Mouse (Mus musculus) stomach, embryonic 14.5 days (tissue): ENCODE measurements around the gene Kdr. TPM values are rescaled to one million over a fixed set of nuclear protein-coding genes. Genes with fewer than 3 reads are reported as not detected.
"Not testable (repeated sequence)": the region's sequence is repeated elsewhere in the genome, so short reads cannot be mapped to it uniquely, and the experiment has no call there.

Experiments
- ATAC-seq: fragments of 200-750 bp; cut with Nextera tagmentation; 2 replicates; pipeline ENCODE4 v1.8.0; 2017; ENCODE audit warnings: low read depth, moderate TSS enrichment; ENCODE audit not compliant: insufficient number of reproducible peaks, insufficient read depth, low FRiP score
- H3K27ac ChIP-seq: fragments of 300-500 bp; sonication (generic); 2 replicates; pipeline ENCODE4 v1.5.1; 2014; ENCODE audit warnings: mild to moderate bottlenecking, low read length, moderate library complexity, mixed read lengths
- H3K27me3 ChIP-seq: fragments of 300-500 bp; sonication (generic); 2 replicates; pipeline ENCODE4 v1.6.1; 2014; ENCODE audit warnings: low read length, control low read depth, mixed read lengths; ENCODE audit not compliant: control insufficient read depth, insufficient read depth
- H3K36me3 ChIP-seq: fragments of 300-500 bp; sonication (generic); 2 replicates; pipeline ENCODE4 v1.6.1; 2014; ENCODE audit warnings: mild to moderate bottlenecking, control low read depth, low read length, moderate library complexity, mixed read lengths; ENCODE audit not compliant: control insufficient read depth, insufficient read depth
- H3K4me1 ChIP-seq: fragments of 300-500 bp; sonication (generic); 2 replicates; pipeline ENCODE4 v1.6.1; 2014; ENCODE audit warnings: low read length, control low read depth, mixed read lengths; ENCODE audit not compliant: control insufficient read depth, insufficient read depth
- H3K4me2 ChIP-seq: fragments of 300-500 bp; sonication (generic); replicated peaks from 2 replicates; pipeline ENCODE4 v1.6.1; 2014; ENCODE audit warnings: low read depth, low read length, control low read depth
- H3K4me3 ChIP-seq: fragments of 300-500 bp; sonication (generic); 2 replicates; pipeline ENCODE4 v1.5.1; 2014; ENCODE audit warnings: low read depth, low read length, control low read depth
- H3K9ac ChIP-seq: fragments of 300-500 bp; sonication (generic); replicated peaks from 2 replicates; pipeline ENCODE4 v1.6.1; 2014; ENCODE audit warnings: low read depth, mild to moderate bottlenecking, control low read depth, low read length, moderate library complexity, mixed read lengths
- H3K9me3 ChIP-seq: fragments of 300-500 bp; sonication (generic); 2 replicates; pipeline ENCODE4 v1.6.1; 2016; ENCODE audit warnings: low read depth, low read length, control low read depth; ENCODE audit not compliant: control insufficient read depth
- WGBS: fragments of 180-500 bp; shearing (Covaris S2); extraction: QIAGEN DNeasy Blood & Tissue Kit; methylation state at CpG from one replicate; pipeline ENCODE4 v1.1.7; 2014; 5-methylcytosine and 5-hydroxymethylcytosine counted together
- polyA plus RNA-seq: library from polyadenylated mRNA; unstranded; fragments of >200 nt; fragmentation: Nextera tagmentation; extraction: Ambion mirVana; gene quantifications from 2 replicates; pipeline ENCODE4 v1.2.1, GENCODE M21; 2014

The Kdr gene
- polyA plus RNA-seq, 1 experiment from 2014 or later: 26.5 TPM

- Histone ChIP-seq H3K4me3 (no peak overlapping the region), H3K9me3 (no peaks in the 10 kb centered on the region), H3K4me2 (no peak overlapping the region), H3K9ac (no peak overlapping the region), H3K27ac (no peak overlapping the region), H3K4me1 (no peaks in the 10 kb centered on the region), H3K27me3 (no peaks in the 10 kb centered on the region), H3K36me3 (no peaks in the 10 kb centered on the region)
- no peak for ATAC-seq
- WGBS: 76% methylated on average over 6 of the region's 6 CpGs
These were observed 42.0 kb downstream of the Kdr start for GRCm38 (mm10) chr5:75936223-75936622.

- no peak overlapping the region for H3K27ac ChIP-seq
- H3K36me3 ChIP-seq: no peaks in the 10 kb centered on the region
- ATAC-seq: no peak
- 64% methylated on average over 8 of the region's 8 CpGs for WGBS
- no peak overlapping the region for H3K9ac ChIP-seq
- H3K9me3 ChIP-seq: no peaks in the 10 kb centered on the region
- H3K4me1 ChIP-seq: no peaks in the 10 kb centered on the region
- no peak overlapping the region for H3K4me3 ChIP-seq
- no peak overlapping the region for H3K4me2 ChIP-seq
- no peaks in the 10 kb centered on the region for H3K27me3 ChIP-seq
These were observed 43.0 kb downstream of the Kdr start for GRCm38 (mm10) chr5:75935225-75935624.

- Histone ChIP-seq H3K4me2 (no peak overlapping the region), H3K27ac (no peak overlapping the region), H3K4me3 (no peak overlapping the region), H3K9me3 (no peaks in the 10 kb centered on the region), H3K36me3 (no peaks in the 10 kb centered on the region), H3K27me3 (no peaks in the 10 kb centered on the region), H3K9ac (no peak overlapping the region), H3K4me1 (no peaks in the 10 kb centered on the region)
- WGBS: 76% methylated on average over 10 of the region's 10 CpGs
- no peak for ATAC-seq
These were observed 44.1 kb downstream of the Kdr start for GRCm38 (mm10) chr5:75934201-75934600.

- 79% methylated on average over 20 of the region's 20 CpGs for WGBS
- no peaks in the 10 kb centered on the region for H3K9me3 ChIP-seq
- no peak; the same call in 1 of the 2 replicates for ATAC-seq
- H3K4me3 ChIP-seq: no peak overlapping the region
- no peaks in the 10 kb centered on the region for H3K27me3 ChIP-seq
- H3K4me1 ChIP-seq: no peaks in the 10 kb centered on the region
- H3K9ac ChIP-seq: no peak overlapping the region
- no peaks in the 10 kb centered on the region for H3K36me3 ChIP-seq
- H3K4me2 ChIP-seq: no peak overlapping the region
- no peak overlapping the region for H3K27ac ChIP-seq
These were observed 44.7 kb downstream of the Kdr start for GRCm38 (mm10) chr5:75933521-75934044.

- H3K4me3 ChIP-seq, H3K27ac ChIP-seq, H3K4me1 ChIP-seq, H3K9ac ChIP-seq, H3K9me3 ChIP-seq, ATAC-seq, H3K36me3 ChIP-seq, H3K27me3 ChIP-seq, H3K4me2 ChIP-seq: not testable (repeated sequence)
- 83% methylated on average over 4 of the region's 4 CpGs for WGBS
These were observed 46.8 kb downstream of the Kdr start for GRCm38 (mm10) chr5:75931458-75931857.

- Histone ChIP-seq H3K9me3 (no peaks in the 10 kb centered on the region), H3K27me3 (no peaks in the 10 kb centered on the region), H3K27ac (no peak overlapping the region), H3K4me2 (no peak overlapping the region), H3K4me1 (no peaks in the 10 kb centered on the region), H3K36me3 (no peaks in the 10 kb centered on the region), H3K9ac (no peak overlapping the region), H3K4me3 (no peak overlapping the region)
- ATAC-seq: no peak
- 55% methylated on average over 7 of the region's 7 CpGs for WGBS
These were observed 48.3 kb downstream of the Kdr start for GRCm38 (mm10) chr5:75929960-75930359.

GRCm38 (mm10) chr5:75922677-75923076, 55.6 kb downstream of the Kdr start:
- Histone ChIP-seq H3K4me2 (no peak overlapping the region), H3K4me3 (no peak overlapping the region), H3K36me3 (no peaks in the 10 kb centered on the region), H3K27me3 (no peaks in the 10 kb centered on the region), H3K9ac (no peak overlapping the region), H3K9me3 (no peaks in the 10 kb centered on the region), H3K4me1 (peaks cover 7% of the 10 kb centered on the region), H3K27ac (no peak overlapping the region)
- ATAC-seq: peak; percentile 53; the same call in 1 of the 2 replicates
- 61% methylated on average over 6 of the region's 6 CpGs for WGBS

- Histone ChIP-seq H3K4me3 (no peak overlapping the region), H3K36me3 (no peaks in the 10 kb centered on the region), H3K27me3 (no peaks in the 10 kb centered on the region), H3K4me1 (peaks cover 7% of the 10 kb centered on the region), H3K9ac (no peak overlapping the region), H3K4me2 (no peak overlapping the region), H3K27ac (peak overlapping the region; percentile 27; the same call in 1 of the 2 replicates), H3K9me3 (no peaks in the 10 kb centered on the region)
- ATAC-seq: 0 out of 2 replicates have a peak, but pooled peaks have one; percentile 28
- WGBS: 13% methylated on average over 12 of the region's 12 CpGs
These were observed 56.4 kb downstream of the Kdr start for GRCm38 (mm10) chr5:75921730-75922387.

GRCm38 (mm10) chr5:75919601-75920000, 58.7 kb downstream of the Kdr start:
- WGBS: 72% methylated on average over 7 of the region's 7 CpGs
- Histone ChIP-seq H3K27ac (no peak overlapping the region), H3K9me3 (no peaks in the 10 kb centered on the region), H3K4me3 (no peak overlapping the region), H3K4me2 (no peak overlapping the region), H3K4me1 (peaks cover 7% of the 10 kb centered on the region), H3K27me3 (no peaks in the 10 kb centered on the region), H3K9ac (no peak overlapping the region), H3K36me3 (no peaks in the 10 kb centered on the region)
- no peak for ATAC-seq
